Mouse (Mus musculus): ENCODE results near the gene Zfp101. TPM values are rescaled to one million over a fixed set of nuclear protein-coding genes. Genes with fewer than 3 reads are reported as not detected.

Gene Zfp101
- 1 to 10 TPM; 3.1 to 3.6 (median 3.4) TPM for total RNA-seq (2022)

DNA sequence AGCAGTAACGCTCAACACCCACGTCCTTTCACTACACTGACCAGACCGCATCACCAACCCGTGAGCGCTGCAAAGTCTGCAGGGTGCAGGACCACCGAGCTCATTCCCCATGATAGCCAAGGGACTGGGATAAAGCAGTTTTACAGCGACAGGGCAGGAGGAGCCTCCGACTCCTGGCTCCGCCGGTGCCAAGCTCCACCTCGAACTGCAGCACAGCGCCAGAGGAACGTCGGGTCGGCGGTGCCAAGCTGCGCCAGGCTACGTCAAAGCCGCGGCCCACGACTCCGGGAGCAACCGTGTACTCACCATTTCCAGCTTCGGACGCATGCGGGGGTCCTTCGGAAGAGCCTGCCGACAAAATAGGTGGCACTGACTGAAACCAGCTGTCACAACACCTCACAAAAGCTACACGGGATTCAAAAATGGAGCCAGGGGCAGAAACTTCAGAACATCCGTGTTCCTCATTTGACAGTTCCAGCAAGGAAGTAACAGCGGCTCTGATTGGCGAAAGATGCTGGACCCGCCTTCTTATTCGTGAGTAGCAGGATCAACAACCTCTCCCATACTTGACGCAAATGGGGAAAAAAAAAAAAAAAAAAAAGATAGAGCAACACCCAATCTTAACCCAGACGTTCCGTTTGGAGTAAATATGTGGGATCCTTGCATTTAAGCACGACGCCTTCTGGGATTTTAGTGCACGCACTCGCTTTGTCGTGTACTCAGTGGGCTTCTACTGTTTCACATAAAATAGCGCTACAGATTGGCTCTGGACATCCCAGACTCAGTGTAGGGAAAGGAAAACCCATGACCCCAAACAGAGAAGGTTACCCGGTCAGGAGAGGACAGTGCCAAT is at the start of gene Zfp101:
Zfp101 (minus strand) TSS at position 460 of the 853 bp plus-strand sequence.
- DNase-seq (ENCODE audit: low spot score in 2 of 2), result peak; percentile 85 to 86

DNA sequence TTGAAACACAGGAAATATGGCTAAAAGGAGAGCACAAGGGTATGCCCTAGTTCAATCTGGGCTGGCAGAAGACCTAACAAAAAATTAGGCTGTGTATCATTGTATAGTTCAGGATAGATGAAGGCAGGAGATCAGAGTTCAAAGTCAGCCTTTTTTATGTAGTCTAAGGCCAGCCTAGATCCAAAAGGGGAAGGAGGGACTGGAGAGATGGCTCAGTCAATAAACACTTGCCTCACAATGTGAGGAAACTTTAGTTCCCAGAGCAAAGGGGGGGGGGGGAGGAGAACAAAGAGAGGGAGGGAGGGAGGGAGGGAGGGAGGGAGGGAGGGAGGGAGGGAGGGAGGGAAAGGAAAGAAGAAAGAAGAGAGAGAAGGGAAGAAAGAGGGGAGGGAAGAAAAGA is 46.7 kb upstream of the Zfp101 start:
- DNase-seq (ENCODE audit: low spot score in 2 of 2), result no peak

DNA sequence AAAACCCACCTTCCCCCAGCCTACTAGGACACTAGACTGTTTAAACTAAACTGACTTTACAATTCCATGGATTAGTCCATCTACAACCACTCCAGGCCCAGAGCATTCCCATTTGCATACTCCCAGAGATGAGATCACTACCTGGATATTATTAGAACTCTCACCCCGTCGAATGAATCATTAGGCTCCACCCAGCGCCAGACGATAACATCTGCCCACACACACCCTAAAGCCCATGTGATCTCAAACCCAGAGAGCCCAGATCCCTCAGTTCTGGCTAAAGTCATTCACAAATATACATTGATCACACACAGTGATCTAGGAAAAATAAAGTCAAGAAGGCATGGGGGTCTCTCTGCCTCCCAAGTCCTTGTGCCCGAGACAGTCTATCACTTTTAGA is 45.5 kb upstream of the Zfp101 start:
- no peak for DNase-seq (ENCODE audit: low spot score in 2 of 2)

DNA sequence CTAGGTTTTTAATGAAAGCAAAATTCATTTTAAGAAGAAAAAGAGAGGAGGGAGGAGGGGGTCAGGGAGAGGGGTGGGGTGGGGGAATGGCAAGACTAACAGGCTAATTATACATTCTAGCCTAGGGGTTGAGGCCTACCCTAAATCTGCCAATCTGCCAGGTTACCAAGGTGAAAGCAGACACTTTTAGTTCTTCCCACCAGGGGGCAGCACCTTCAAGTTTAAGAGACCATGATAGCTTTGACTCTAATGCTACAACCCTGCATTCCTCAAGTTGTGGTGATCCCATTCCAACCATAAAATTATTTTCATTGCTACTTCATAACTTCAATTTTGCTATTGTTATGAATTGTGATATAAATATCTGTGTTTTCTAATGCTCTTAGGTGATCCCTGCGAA is 44.7 kb upstream of the Zfp101 start:
- DNase-seq (ENCODE audit: low spot score in 2 of 2), result peak; percentile 41 to 50

DNA sequence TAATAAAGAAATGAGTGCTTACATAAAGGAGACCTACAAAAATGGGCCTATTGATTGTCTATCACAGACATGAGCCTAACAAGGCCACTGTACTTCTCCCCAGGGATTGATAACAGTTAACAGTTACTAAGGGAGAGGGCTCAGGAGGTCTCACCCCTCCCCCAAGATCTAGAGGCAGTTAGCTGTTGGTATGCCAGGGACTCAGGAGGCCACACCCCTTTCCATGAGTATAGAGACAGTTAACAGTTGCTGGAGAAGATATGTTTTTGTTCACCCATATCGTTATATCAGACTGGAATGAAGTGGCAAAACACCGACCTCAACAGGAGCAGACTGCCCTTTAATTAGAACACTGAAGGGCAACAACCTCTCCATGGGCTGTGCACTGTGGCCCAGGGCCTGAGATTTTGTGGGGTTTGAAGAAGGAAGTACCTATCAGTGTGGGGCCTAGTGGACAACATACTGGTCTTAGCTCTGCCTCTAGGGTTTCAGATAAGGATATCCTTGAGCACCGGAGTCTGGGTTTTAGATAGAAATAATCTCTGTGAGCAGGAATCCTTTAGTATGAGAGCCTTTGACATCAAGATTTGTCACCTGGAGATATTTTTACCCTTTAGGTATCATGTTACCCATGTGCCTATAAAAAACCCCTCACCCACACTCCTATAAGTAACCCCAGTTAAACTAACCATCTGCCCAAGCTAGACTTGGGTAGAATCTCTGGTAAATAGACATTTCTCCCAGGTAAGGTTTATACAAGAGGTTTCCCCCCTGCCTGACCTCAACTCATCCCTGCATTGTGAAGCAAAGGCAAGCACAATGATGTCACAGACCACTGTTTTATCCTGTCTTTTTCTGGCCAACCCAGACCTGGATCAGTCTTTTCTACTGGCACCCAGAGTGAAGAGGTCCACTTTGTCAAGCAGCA is 37.8 kb upstream of the Zfp101 start, which contains the start of gene Actl9:
Actl9 (plus strand) TSS at position 878 of the 928 bp plus-strand sequence.
- no peak for DNase-seq (ENCODE audit: low spot score in 2 of 2)

DNA sequence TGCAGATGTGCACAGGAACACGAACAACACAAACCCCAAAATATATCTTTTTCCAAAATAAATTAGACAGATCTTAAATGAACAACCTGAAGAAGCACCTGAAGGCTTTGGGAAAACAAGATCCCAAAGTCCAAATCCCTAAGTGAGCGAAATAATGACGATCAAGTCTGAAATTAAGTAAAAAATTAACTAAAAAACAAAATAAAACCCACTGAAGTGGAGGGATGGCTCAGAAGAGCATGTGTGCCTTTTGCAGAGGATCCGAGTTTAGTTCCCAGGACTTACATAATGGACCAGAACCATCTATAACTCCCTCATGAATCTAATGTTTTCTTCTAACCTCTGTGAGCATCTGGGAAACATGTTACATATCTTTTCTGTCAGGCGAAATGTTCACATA is 2.2 kb downstream of the Zfp101 start:
- DNase-seq (ENCODE audit: low spot score in 2 of 2), result no peak

DNA sequence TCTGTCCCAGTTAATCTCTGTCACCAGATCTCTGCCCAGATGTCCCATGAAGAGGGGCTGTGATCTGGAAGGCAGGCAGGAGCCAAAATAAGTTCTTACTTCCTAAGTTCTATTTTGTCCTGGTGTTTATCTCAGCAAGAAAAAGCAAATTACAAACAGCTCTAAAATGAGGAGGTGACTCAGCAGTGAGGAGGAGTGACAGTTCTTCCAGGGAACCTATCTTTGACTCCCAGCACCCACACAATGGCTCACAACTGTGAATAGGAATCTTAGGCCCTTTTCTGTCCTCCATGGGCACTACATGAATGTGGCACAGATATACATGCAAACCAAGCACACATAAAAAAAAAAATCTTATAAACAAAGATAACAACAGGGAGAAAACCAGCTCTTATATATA is 8.7 kb downstream of the Zfp101 start:
- DNase-seq (ENCODE audit: low spot score in 2 of 2), result no peak

DNA sequence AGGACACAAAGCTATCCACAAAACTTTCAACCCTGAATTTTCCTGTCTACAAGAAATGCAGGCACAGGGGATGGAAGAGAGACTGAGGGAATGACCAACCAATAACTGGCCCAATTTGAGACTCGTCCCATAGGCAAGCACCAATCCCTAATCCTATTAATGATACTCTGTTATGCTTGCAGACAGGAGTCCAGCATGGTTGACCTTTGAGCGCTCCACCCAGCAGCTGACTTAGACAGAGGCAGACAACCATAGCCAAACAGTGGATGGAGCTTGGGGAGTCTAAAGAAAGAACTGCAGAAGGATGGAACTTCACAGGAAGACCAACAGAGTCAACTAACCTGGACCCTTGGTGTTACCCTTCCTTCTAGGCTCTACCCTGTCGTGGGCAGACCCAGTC is 21.6 kb downstream of the Zfp101 start:
- DNase-seq (ENCODE audit: low spot score in 2 of 2), result no peak

DNA sequence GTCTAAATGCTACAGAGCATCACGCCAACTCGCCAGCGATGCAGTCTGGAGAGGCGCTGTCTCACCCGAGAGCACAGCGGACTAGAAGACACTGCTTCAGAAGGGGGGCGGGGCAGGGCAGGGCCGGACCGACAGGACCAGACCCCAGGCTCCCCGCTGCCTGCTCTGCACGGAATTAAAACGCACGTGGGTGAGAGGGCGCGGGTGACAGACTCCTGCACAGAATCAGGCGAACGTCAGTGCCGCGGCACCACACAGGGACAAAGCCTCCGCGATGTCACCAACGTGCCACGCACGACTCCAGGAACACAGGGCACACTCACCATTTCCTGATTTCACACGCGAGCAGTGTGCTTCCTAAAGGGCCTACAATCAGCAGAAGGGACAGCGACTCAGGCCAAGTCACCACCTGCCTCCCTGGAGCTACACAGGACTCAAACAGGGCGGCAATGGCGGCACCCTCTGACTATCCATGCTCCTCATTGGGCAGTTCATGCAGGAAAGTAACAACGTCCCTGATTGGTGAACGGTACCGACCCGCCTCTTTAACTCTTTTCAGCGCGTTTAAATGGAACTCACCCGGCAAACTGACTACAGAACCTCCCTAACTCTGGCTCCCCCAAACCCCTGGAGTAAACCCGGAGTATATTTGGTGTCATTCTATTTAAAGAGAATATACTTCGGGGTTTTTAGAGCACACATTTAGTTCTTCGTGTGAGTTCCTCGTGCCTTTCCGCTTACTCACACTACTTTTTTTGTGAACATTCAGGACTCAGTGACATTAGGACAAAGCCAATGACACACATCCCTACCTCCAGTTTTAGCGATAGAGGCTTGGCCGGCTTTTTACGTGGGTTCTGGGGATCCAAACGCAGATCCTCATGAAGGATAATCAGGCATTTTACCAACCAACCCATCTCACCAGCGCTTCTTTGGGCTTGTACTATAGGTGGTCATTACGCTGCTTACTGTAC is 35.7 kb downstream of the Zfp101 start, which contains the start of gene Zfp81:
Zfp81 (minus strand) TSS at position 468 of the 974 bp plus-strand sequence.
- DNase-seq (ENCODE audit: low spot score in 2 of 2), result peak; percentile 70 to 75

DNA sequence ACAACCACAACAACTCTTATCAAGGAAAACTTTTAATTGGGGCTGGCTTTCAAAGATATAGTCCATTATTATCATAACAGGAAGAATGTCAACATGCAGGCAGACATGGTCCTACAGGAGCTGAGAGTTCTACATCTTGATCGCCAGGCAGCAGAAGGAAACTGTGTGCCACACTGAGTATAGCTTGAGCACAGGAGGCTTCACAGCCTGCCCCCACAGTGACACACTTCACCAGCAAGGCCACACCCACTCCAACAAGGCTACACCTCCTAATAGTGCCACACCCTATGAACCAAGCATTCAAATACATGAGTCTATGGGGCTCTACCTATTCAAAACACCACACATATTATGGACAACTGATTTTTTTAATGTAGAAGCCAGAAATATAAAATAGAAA is 41.5 kb downstream of the Zfp101 start:
- no peak for DNase-seq (ENCODE audit: low spot score in 2 of 2)

Other genes starting within 250 kb of the Zfp101 start
- gene Olfr55, start 226.2 kb downstream of the Zfp101 start, total RNA-seq (2022), result not detected
- not detected for gene Olfr239, start 203.3 kb downstream of the Zfp101 start, total RNA-seq (2022)
- gene Olfr1564, start 173.0 kb downstream of the Zfp101 start, total RNA-seq (2022), result under 1 TPM; 0.27 to 0.46 (median 0.38) TPM
- 1 to 10 TPM; 4.1 to 5.8 (median 5.4) TPM for gene Zfp955a, start 139.5 kb downstream of the Zfp101 start, total RNA-seq (2022)
- not detected for gene Olfr63, start 130.0 kb downstream of the Zfp101 start, total RNA-seq (2022)
- 10 to 100 TPM in 2 of 4 experiments, 1 to 10 TPM in 2; 8.8 to 12.0 (median 10.2) TPM for gene Zfp955b, start 105.1 kb downstream of the Zfp101 start, total RNA-seq (2022)
- gene Zfp81, start 35.8 kb downstream of the Zfp101 start, total RNA-seq (2022), result 1 to 10 TPM; 2.6 to 4.8 (median 3.1) TPM
- not detected for gene Actl9, start 38.3 kb upstream of the Zfp101 start, total RNA-seq (2022)
- gene Adamts10, start 129.6 kb upstream of the Zfp101 start, total RNA-seq (2022), result 1 to 10 TPM; 2.6 to 5.4 (median 3.2) TPM
- gene Myo1f, start 161.1 kb upstream of the Zfp101 start, total RNA-seq (2022), result 1 to 10 TPM in 1 of 4 experiments, under 1 TPM in 3; 0.07 to 2.0 (median 0.34) TPM
- 1 to 10 TPM; 4.7 to 8.6 (median 6.3) TPM for gene Zfp414, start 234.4 kb upstream of the Zfp101 start, total RNA-seq (2022)
- gene Pram1, start 243.4 kb upstream of the Zfp101 start, total RNA-seq (2022), result under 1 TPM in 2 of 4 experiments, not detected in 2; 0.15 to 0.24 TPM